Mouse (Mus musculus): Measurements from ENCODE around the gene Mrgprf. TPM values are rescaled to one million over a fixed set of nuclear protein-coding genes. Genes with fewer than 3 reads are reported as not detected.

Mrgprf gene
- polyA plus RNA-seq, 1 experiment from 2014 or later, result 4.5 TPM

DNA sequence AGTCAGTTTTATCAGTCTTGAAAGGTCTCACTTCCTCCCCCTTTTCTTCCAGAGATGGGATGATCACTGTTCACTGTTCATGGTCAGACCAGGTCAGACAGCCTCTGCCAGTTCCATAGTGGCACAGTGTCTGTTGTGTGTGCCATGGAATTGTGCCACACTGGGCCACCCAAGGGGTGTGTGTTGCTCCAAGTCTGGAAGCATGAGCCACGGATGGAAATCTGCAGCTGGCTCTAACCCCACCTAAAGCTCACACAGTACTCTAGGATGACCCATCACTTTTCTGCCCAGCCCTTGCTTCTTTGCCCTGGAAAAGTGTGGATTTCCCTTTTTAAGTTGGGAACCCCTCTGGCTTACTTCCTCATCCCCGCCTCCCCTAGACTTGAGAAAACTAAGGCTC lies 3.5 kb downstream of the Mrgprf start:
- H3K9me3 ChIP-seq, result no peaks in the 10 kb centered on the region
- no peak overlapping the region for H3K9ac ChIP-seq
- no peak overlapping the region for H3K4me2 ChIP-seq
- no peak for ATAC-seq (replicated peaks)
- peaks cover 9% of the 10 kb centered on the region for H3K4me1 ChIP-seq
- no peak overlapping the region for H3K4me3 ChIP-seq
- H3K27me3 ChIP-seq (replicated peaks), result no peaks in the 10 kb centered on the region
- WGBS, result 74% methylated on average over 2 of the region's 2 CpGs
- H3K27ac ChIP-seq, result no peak overlapping the region
- H3K36me3 ChIP-seq (replicated peaks), result no peaks in the 10 kb centered on the region

DNA sequence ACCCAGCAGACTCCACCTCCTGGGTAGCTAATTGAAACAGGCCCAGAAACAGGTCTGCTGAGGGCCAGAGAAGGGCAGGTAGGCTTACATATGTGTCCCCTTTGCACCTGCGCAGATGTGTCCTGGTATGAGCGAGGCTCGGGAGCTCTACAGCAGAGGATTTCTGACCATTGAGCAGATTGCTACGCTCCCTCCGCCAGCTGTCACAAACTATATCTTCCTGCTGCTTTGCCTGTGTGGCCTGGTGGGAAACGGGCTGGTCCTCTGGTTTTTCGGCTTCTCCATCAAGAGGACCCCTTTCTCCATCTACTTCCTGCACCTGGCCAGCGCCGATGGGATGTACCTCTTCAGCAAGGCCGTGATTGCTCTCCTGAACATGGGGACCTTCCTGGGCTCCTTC lies 7.0 kb downstream of the Mrgprf start:
- WGBS, result 92% methylated on average over 10 of the region's 10 CpGs
- H3K9ac ChIP-seq, result no peak overlapping the region
- no peak for ATAC-seq (replicated peaks)
- no peaks in the 10 kb centered on the region for H3K36me3 ChIP-seq (replicated peaks)
- no peak overlapping the region for H3K4me3 ChIP-seq
- H3K9me3 ChIP-seq, result no peaks in the 10 kb centered on the region
- H3K4me2 ChIP-seq, result no peak overlapping the region
- no peaks in the 10 kb centered on the region for H3K27me3 ChIP-seq (replicated peaks)
- H3K4me1 ChIP-seq, result peaks cover 4% of the 10 kb centered on the region; the same call in 1 of the 2 replicates
- H3K27ac ChIP-seq, result no peak overlapping the region

DNA sequence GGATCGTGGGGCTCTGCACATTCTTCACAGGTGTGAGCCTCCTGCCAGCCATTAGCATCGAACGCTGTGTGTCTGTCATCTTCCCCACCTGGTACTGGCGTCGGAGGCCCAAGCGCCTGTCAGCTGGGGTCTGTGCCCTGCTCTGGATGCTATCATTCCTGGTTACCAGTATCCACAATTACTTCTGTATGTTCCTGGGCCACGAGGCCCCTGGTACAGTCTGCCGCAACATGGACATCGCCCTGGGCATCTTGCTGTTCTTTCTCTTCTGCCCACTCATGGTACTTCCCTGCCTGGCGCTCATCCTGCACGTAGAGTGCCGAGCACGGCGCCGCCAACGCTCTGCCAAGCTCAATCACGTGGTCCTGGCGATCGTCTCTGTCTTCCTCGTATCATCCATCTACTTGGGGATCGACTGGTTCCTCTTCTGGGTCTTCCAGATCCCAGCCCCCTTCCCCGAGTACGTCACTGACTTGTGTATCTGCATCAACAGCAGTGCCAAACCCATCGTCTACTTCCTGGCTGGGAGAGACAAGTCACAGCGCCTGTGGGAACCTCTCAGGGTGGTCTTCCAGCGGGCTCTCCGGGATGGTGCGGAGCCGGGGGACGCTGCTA lies 7.5 kb downstream of the Mrgprf start:
- Histone ChIP-seq H3K36me3 (replicated peaks) (no peaks in the 10 kb centered on the region), H3K4me3 (no peak overlapping the region), H3K4me1 (no peaks in the 10 kb centered on the region)

DNA sequence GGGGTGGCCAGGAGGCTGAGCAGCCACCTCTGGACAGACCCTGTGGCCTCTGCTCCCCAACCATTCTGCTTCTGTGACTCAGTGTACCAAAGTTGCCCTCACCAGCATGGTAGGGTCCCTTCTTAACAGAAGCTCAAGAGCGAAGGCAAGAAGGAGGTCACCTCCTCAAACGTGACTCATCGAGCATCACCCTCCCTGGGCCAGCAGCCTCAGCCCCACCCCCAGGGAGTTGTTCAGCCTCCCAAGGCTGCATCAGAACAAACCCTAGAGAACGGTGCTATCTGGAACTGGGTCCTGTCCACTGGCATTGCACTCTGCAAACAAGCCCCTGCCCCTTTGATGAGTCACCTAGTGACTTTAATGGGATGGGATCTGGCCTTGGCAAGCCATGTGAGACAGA lies 8.2 kb downstream of the Mrgprf start:
- Histone ChIP-seq H3K27me3 (replicated peaks) (no peaks in the 10 kb centered on the region), H3K4me1 (no peaks in the 10 kb centered on the region), H3K36me3 (replicated peaks) (no peaks in the 10 kb centered on the region), H3K9me3 (no peaks in the 10 kb centered on the region), H3K9ac (no peak overlapping the region), H3K4me2 (no peak overlapping the region), H3K27ac (no peak overlapping the region), H3K4me3 (no peak overlapping the region)
- 75% methylated on average over 4 of the region's 4 CpGs for WGBS
- ATAC-seq (replicated peaks), result no peak

More for the DNA sequence above, 7.5 kb downstream of the Mrgprf start:
- 81% methylated on average over 30 of the region's 30 CpGs for WGBS
- no peak for ATAC-seq (replicated peaks)
- Histone ChIP-seq H3K27me3 (replicated peaks) (no peaks in the 10 kb centered on the region), H3K27ac (no peak overlapping the region), H3K9ac (no peak overlapping the region), H3K4me2 (no peak overlapping the region), H3K9me3 (no peaks in the 10 kb centered on the region)

DNA sequence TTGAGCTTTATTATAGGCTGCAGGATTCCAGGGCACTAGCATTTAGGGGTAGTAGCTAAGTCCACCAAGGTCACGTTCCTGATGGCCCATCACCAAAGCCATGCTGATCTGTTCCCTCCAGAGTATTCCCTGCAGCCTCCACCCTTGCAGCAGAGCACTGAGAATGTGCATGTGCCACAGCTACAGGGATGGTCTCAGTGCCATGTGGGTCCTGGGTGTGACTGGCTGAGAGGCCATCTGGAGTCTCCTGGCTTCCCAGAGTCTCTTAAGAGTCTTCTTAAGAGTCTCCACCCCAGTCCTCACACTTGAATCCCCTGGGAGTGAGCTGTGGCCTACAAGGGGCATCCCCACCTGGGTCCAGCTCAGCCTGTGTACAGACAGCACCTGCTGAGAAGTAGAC lies 9.2 kb downstream of the Mrgprf start:
- ATAC-seq (replicated peaks), result no peak

DNA sequence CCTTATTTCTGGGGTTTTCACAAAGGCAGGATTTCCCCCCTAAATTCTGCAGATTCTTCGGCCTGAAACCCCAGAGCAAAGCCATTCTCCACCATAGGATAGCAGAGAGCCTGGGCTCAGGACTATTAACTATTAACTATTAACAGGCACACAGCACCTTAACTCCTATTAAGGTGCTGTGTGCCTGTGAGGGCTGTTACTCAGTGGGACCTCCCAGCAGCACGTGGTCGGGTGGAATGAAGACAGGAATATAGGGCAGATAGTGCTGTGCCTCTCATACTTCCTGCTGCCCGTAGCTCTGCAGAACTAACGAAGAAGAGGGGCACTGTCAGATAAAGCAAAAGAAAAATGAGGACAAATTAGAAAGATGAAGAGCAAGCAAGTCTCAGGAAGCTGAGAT lies 9.9 kb downstream of the Mrgprf start:
- WGBS, result 77% methylated on average over 5 of the region's 5 CpGs
- Histone ChIP-seq H3K9me3 (no peaks in the 10 kb centered on the region), H3K27me3 (replicated peaks) (no peaks in the 10 kb centered on the region), H3K36me3 (replicated peaks) (no peaks in the 10 kb centered on the region), H3K4me3 (no peak overlapping the region), H3K4me2 (no peak overlapping the region), H3K4me1 (no peaks in the 10 kb centered on the region), H3K9ac (no peak overlapping the region), H3K27ac (no peak overlapping the region)
- no peak for ATAC-seq (replicated peaks)

More for the DNA sequence above, 9.2 kb downstream of the Mrgprf start:
- Histone ChIP-seq H3K9me3 (no peaks in the 10 kb centered on the region), H3K27me3 (replicated peaks) (no peaks in the 10 kb centered on the region), H3K27ac (no peak overlapping the region), H3K36me3 (replicated peaks) (no peaks in the 10 kb centered on the region), H3K9ac (no peak overlapping the region), H3K4me1 (no peaks in the 10 kb centered on the region), H3K4me2 (no peak overlapping the region), H3K4me3 (no peak overlapping the region)
- 76% methylated on average over 1 of the region's 1 CpGs for WGBS

DNA sequence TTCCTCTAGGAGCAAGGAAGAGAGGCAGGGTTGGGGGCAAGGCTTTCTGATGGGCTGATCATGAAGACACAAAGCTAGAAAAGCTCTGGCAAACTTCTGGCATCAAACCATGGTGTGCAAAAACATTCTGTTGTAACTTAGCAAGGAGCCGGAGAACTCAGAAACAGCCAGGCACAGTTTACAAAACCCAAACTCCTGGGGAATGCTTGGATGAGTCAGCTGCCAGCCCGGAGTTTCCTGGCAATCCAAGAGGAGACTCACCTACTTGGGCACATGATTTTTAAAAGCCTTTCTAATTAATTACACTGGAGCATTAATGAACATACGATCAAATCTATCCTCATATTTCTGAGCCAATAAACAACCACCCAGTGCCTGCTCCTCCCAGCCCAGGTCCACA lies 11.5 kb downstream of the Mrgprf start:
- no peak for ATAC-seq (replicated peaks)
- no peak overlapping the region for H3K4me2 ChIP-seq
- H3K9me3 ChIP-seq, result no peaks in the 10 kb centered on the region
- H3K4me1 ChIP-seq, result no peaks in the 10 kb centered on the region
- WGBS, result 80% methylated on average over 3 of the region's 3 CpGs
- no peak overlapping the region for H3K9ac ChIP-seq
- no peak overlapping the region for H3K27ac ChIP-seq
- H3K27me3 ChIP-seq (replicated peaks), result no peaks in the 10 kb centered on the region
- H3K4me3 ChIP-seq, result no peak overlapping the region
- H3K36me3 ChIP-seq (replicated peaks), result no peaks in the 10 kb centered on the region

DNA sequence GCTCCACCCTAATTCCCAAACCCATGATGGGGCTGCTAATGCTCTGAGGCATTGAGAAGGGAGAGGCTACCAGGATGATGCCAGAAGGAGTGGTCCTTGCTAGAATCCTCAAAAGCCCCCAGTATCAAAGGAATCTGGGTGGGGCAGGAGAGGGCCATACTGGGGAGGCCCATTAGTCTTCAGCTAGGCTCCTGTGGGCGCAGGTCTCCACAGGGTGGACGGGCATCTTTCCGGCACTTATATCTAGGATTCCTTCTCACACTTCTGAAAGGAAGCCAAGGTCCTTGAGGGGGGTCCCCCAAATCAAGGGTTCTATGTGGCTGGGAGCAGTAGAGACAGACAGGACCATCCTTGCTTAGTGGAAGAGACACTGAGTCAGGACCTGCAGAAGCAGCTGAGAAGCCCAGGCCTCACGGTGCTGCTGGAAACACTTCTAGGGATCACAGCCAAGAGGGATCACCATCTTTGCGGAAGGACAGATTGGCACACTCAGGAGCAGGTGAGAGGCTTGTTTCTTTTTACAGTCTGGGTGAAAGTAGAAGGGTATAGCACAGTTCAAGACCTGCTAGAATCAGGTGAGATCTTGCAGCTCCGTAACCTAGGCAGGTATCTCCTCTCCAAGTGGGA lies 14.3 kb downstream of the Mrgprf start, which contains the start of gene Mrgprd:
Mrgprd (plus strand) TSS at position 51 of the 627 bp plus-strand sequence.
- WGBS, result 94% methylated on average over 6 of the region's 6 CpGs
- Histone ChIP-seq H3K27me3 (replicated peaks) (no peaks in the 10 kb centered on the region), H3K36me3 (replicated peaks) (no peaks in the 10 kb centered on the region), H3K9ac (no peak within 1 kb of the TSS), H3K4me2 (no peak within 1 kb of the TSS), H3K4me1 (no peaks in the 10 kb centered on the region), H3K27ac (no peak within 1 kb of the TSS), H3K4me3 (no peak within 1 kb of the TSS), H3K9me3 (no peaks in the 10 kb centered on the region)
- no peak for ATAC-seq (replicated peaks)

DNA sequence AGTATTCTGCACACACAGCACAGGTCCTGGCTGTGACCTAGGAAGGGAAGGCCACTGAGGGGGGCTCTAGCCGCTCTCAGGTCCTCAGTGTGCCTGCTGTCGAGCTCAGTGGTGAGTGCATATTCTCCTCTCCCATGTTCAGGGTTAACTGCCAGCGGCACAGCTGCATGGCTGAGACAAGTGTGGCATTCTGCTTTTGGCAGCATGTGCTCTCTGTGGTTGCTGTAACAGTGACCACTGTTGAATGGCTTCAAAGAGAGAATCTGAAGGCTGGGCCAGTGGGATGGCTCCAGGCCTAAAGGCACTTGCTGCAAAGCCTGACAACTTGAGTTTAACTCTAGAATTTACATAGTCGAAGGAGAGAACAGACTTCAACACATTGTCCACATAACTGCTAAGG lies 16.9 kb downstream of the Mrgprf start:
- H3K9ac ChIP-seq, result no peak overlapping the region
- no peaks in the 10 kb centered on the region for H3K36me3 ChIP-seq (replicated peaks)
- no peak overlapping the region for H3K4me2 ChIP-seq
- no peaks in the 10 kb centered on the region for H3K4me1 ChIP-seq
- no peak overlapping the region for H3K4me3 ChIP-seq
- no peaks in the 10 kb centered on the region for H3K9me3 ChIP-seq
- H3K27ac ChIP-seq, result no peak overlapping the region
- ATAC-seq (replicated peaks), result no peak
- H3K27me3 ChIP-seq (replicated peaks), result no peaks in the 10 kb centered on the region
- 65% methylated on average over 4 of the region's 4 CpGs for WGBS

DNA sequence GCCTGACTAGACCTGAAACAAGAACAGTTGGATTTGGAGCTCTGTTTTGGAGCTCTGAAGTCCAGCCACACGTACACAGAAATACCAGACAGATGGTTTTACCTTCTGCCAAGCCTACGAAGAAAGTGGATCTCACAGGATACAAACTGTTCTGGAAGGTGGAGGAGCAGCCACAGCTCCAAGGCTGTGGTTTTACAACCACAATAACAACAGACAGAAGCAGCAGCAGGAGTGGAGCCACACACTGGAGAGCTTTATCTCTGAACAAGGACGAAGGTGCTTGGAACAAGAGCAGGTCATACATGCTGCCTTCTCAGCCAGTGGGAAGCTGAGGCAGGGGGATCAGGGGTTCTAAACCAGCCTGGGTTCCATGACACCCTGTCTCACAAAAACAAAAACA lies 18.9 kb downstream of the Mrgprf start:
- no peak for ATAC-seq (replicated peaks)
- no peaks in the 10 kb centered on the region for H3K9me3 ChIP-seq
- WGBS, result 82% methylated on average over 3 of the region's 3 CpGs
- H3K27ac ChIP-seq, result no peak overlapping the region
- no peak overlapping the region for H3K9ac ChIP-seq
- no peak overlapping the region for H3K4me3 ChIP-seq
- no peak overlapping the region for H3K4me2 ChIP-seq
- no peaks in the 10 kb centered on the region for H3K4me1 ChIP-seq
- no peaks in the 10 kb centered on the region for H3K36me3 ChIP-seq (replicated peaks)
- H3K27me3 ChIP-seq (replicated peaks), result no peaks in the 10 kb centered on the region

DNA sequence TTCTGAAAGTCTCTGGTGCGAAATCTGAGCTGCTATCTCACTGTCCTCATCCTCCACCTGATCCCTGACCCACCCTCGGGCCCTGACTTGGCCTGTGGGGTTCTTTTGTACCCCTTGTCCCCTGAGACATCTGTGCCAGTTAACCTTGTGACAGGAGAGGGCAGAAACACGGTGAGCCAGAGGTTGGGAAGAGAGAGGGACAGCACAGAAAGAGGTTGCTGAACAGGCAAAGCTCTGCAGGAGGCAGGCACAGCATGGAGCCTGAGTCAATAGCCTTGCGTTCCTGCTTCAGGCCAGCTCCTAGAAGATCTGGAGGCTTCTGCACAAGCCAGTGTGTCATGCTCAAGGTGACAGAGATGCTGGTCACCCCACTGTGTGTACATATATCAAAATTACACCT lies 23.0 kb downstream of the Mrgprf start:
- Histone ChIP-seq H3K9me3 (no peaks in the 10 kb centered on the region), H3K27ac (no peak overlapping the region), H3K9ac (no peak overlapping the region), H3K27me3 (replicated peaks) (no peaks in the 10 kb centered on the region), H3K4me1 (no peaks in the 10 kb centered on the region), H3K4me3 (no peak overlapping the region), H3K36me3 (replicated peaks) (no peaks in the 10 kb centered on the region), H3K4me2 (no peak overlapping the region)
- 38% methylated on average over 4 of the region's 4 CpGs for WGBS
- ATAC-seq (replicated peaks), result no peak

DNA sequence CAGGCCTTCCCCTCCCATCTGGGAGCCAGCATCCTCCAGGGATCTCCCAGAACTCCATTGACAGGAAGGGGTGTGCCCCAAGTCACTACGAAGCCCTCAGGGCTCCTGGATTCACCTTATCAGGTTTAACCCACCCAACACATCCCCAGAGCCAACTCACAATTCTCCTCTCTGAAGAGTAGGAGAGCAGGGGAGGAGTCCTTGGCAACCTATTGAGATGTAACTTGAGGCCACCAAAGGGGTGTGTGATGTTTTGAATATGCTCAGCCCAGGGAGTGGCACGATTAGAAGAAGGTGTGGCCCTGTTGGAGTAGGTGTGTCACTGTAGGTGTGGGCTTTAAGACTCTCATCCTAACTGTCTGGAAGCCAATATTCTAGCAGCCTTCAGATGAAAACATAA lies 25.1 kb downstream of the Mrgprf start:
- Histone ChIP-seq H3K4me1 (no peaks in the 10 kb centered on the region), H3K36me3 (replicated peaks) (no peaks in the 10 kb centered on the region), H3K9me3 (no peaks in the 10 kb centered on the region), H3K4me2 (no peak overlapping the region), H3K9ac (no peak overlapping the region), H3K4me3 (no peak overlapping the region), H3K27me3 (replicated peaks) (no peaks in the 10 kb centered on the region), H3K27ac (no peak overlapping the region)
- WGBS, result 60% methylated on average over 2 of the region's 2 CpGs
- ATAC-seq (replicated peaks), result no peak

DNA sequence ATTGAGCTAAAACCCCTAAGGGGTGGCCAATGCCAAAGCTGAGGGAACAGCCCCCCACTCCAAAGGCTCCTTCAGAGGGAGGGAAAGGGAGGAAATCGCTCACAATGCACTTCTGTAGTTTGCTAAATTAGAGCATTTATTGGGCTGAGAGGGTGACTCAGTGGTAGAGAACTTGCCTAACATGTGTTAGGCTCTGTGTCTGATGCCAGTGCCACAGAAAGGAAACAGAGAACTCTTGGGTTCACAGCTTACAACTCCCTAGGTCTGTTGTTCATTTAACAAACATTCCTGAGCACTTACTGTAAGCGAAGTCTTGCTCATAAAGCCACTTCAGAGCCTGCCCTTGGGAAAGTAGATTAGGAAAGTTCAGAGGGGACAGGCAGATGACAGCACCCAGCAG lies 29.4 kb downstream of the Mrgprf start:
- Histone ChIP-seq H3K9me3 (no peaks in the 10 kb centered on the region), H3K4me3 (no peak overlapping the region), H3K4me1 (no peaks in the 10 kb centered on the region), H3K4me2 (no peak overlapping the region), H3K9ac (no peak overlapping the region), H3K27me3 (replicated peaks) (no peaks in the 10 kb centered on the region), H3K36me3 (replicated peaks) (no peaks in the 10 kb centered on the region), H3K27ac (no peak overlapping the region)
- no peak for ATAC-seq (replicated peaks)
- 84% methylated on average over 2 of the region's 2 CpGs for WGBS
